Mouse (Mus musculus): ENCODE measurements at regions not wholly inside any gene's neighbourhood (a gene's known extent, or its start where the extent isn't known, plus 50 kb on each side); places are given as distances from the start of the nearest gene placed in this dataset.

DNA sequence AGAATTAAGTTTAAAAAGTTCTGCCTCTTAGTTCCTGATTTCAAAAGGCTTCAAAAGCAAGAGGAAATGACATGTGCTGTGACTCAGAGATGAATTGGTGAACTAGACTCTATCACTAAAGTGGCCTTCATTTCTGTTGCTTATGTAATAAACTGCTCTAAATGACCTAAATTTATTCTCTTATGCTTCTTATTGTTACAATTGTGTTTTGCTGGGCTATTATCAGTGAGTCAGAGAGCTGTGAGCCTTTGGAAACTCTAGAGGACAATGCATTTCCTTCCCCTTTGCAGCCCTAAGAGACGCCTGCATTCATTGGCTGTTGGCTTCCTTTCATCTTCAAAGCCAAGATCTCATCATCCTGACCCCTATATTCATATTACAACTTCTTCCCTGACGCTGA lies 501.5 kb upstream of the Cited2 start:
- TF ChIP-seq CTCF (conservative IDR thresholded peaks at IDR 0.05; ENCODE audit: low read length) (no peak), POU5F1 (IDR thresholded peaks at IDR 0.05; ENCODE audit: borderline replicate concordance, low read length) (no peak)
